Mouse (Mus musculus): Measurements from ENCODE around the gene Nlrc5.

GRCm38 (mm10) chr8:94532525-94532872 is 98.3 kb downstream of the Nlrc5 start:
- TF ChIP-seq POLR2A (IDR thresholded peaks at IDR 0.05; ENCODE audit: borderline replicate concordance, control insufficient read depth, low read depth, low read length) (no peak), CTCF (IDR thresholded peaks at IDR 0.05; ENCODE audit: control insufficient read depth, insufficient read depth, low read length) (no peak)
